Mouse (Mus musculus): ENCODE measurements around the gene Ankrd55. TPM values are rescaled to one million over a fixed set of nuclear protein-coding genes. Genes with fewer than 3 reads are reported as not detected.

Ankrd55 gene
- 9.2 and 10.9 TPM in 2 replicates for polyA plus RNA-seq (2014; fragmentation: Nextera tagmentation; extraction: Ambion mirVana)

DNA sequence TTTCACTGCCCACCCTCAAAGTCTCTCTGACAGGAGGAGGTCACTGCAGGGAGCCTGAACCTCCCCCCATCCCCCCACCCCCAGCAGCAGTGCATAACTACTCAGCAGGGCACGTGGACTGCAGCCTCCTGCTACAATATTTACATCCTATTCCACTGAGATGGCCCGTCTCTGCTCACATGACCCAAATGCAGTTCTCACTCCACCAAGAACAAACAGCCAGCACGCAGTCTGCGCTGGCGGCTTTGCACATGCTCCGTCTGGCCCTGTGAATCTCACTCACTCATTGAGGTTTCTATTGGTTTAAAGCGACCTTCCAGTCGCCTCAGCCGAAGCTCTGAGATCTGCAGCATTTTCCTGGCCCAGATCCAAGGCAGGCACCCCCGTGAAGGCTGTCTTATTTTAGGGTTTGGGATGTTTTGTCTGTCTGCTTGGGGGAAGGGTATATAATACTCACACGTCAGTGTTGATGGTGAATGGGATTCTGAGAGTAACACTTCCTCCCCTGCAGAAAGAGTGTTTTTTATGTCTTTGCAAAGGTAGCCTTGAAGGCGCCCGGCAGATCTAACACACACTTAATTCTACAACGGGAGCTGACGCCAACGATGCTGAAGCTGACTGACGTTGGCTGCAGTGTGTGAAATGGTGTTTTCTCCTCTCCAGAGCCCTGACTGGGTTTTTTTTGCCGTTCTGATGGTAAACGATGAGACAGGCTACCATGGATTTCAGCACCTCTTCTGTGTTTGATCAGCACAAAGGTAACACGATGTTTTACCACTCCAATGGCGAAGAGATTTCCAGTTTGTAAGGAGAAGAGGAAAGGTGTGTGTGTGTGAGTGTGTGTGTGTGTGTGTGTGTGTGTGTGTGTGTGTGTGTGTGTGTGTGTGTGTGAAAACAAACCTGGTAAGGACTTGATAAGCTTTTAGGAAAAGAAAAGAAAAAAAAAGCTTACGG is at the start of gene Ankrd55:
Gene Ankrd55, plus strand, starts transcription at position 227 of the 954 bp plus-strand sequence.
- Histone ChIP-seq H3K9me3 (ENCODE audit: control insufficient read depth, low read length) (no peaks in the 10 kb centered on the region), H3K27me3 (ENCODE audit: control insufficient read depth, insufficient read depth, low read length) (no peaks in the 10 kb centered on the region), H3K36me3 (replicated peaks; ENCODE audit: control insufficient read depth, insufficient read depth) (no peaks in the 10 kb centered on the region), H3K27ac (peak within 1 kb of the TSS; percentile 89), H3K4me1 (replicated peaks; ENCODE audit: control insufficient read depth, insufficient read depth, low read length) (peaks cover 19% of the 10 kb centered on the region), H3K4me3 (replicated peaks; ENCODE audit: low read length) (peak within 1 kb of the TSS; percentile 30), H3K9ac (peak within 1 kb of the TSS; percentile 61), H3K4me2 (replicated peaks) (peak within 1 kb of the TSS; percentile 54)
- DNase-seq (ENCODE audit: low spot score) (peak; percentile 82), ATAC-seq (ENCODE audit: low FRiP score) (peak; percentile 96)
- 24% methylated on average over 22 of the region's 22 CpGs for WGBS

DNA sequence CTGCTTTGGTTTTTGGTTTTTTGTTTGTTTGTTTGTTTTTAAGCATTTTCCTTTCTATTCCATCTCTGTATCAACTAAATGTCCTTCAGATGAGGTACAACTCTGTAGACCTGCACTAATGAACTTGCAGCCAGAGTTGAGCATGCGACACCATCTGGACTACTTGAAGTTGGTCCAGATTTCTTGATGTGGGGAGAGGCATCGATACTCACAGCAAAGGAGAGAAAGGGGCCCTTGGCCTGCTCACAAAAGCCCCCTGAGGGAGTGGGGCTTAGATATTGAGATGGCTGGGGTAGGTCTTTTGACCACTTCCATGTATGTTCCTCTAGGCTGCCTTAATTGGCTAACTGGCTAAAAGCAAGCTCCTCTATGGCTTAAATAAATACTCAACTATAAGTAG is 49.0 kb upstream of the Ankrd55 start:
- H3K27ac ChIP-seq, result no peak overlapping the region
- no peak overlapping the region for H3K9ac ChIP-seq
- no peaks in the 10 kb centered on the region for H3K36me3 ChIP-seq (replicated peaks; ENCODE audit: control insufficient read depth, insufficient read depth)
- ATAC-seq (ENCODE audit: low FRiP score) (no peak), DNase-seq (ENCODE audit: low spot score) (no peak)
- H3K27me3 ChIP-seq (ENCODE audit: control insufficient read depth, insufficient read depth, low read length), result peaks cover 14% of the 10 kb centered on the region; the same call in 1 of the 2 replicates
- no peak overlapping the region for H3K4me2 ChIP-seq (replicated peaks)
- H3K9me3 ChIP-seq (ENCODE audit: control insufficient read depth, low read length), result no peaks in the 10 kb centered on the region
- H3K4me1 ChIP-seq (replicated peaks; ENCODE audit: control insufficient read depth, insufficient read depth, low read length), result 0 out of 2 replicates have a peak, but pooled peaks cover 6% of the 10 kb centered on the region
- H3K4me3 ChIP-seq (replicated peaks; ENCODE audit: low read length), result no peak overlapping the region
- WGBS, result 88% methylated on average over 2 of the region's 2 CpGs

DNA sequence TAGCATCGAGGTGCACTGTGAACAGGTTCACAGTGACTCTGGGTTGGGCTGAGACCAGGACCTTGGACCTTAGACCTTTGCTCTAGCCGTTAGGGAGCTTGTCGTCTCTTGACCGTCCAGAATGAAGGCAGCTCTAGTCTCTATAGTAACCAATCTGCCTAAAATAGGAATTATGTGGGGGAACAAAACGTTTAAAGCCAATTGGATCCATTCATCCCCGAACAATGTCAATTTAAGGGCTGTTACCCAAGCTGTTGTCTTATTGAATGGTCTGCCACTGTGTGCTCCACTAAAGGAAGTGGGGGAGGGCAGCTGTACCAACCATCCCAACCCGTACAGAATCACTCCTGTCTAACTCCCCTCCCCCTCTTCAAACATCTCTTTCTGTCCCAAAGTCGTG is 46.8 kb upstream of the Ankrd55 start:
- DNase-seq (ENCODE audit: low spot score), result no peak

DNA sequence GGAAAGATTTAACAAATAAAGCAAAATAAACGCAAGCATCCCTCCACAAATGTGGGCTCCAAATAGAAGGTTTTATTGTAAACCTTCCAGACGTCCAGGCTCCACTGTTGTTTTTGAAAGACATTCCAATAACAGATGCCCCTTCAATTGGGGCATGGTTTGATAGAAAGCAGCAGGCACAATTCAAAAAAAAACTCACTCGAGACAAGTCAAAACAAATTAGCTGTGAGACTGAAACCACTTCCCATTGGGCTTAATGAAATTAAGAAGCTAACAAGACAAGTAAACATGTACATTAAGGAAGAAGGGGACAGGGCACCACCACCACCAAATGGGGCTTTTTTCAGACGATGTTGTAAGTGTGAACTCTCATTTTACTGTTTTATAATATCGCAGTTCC is 43.1 kb upstream of the Ankrd55 start:
- H3K9ac ChIP-seq, result no peak overlapping the region
- DNase-seq (ENCODE audit: low spot score), result no peak

More for the DNA sequence above, 46.8 kb upstream of the Ankrd55 start:
- Histone ChIP-seq H3K9ac (no peak overlapping the region), H3K27me3 (ENCODE audit: control insufficient read depth, insufficient read depth, low read length) (peaks cover 14% of the 10 kb centered on the region; the same call in 1 of the 2 replicates), H3K4me2 (replicated peaks) (no peak overlapping the region), H3K9me3 (ENCODE audit: control insufficient read depth, low read length) (peaks cover 8% of the 10 kb centered on the region; the same call in 1 of the 2 replicates), H3K36me3 (replicated peaks; ENCODE audit: control insufficient read depth, insufficient read depth) (no peaks in the 10 kb centered on the region), H3K4me3 (replicated peaks; ENCODE audit: low read length) (no peak overlapping the region), H3K4me1 (replicated peaks; ENCODE audit: control insufficient read depth, insufficient read depth, low read length) (0 out of 2 replicates have a peak, but pooled peaks cover 6% of the 10 kb centered on the region), H3K27ac (no peak overlapping the region)
- ATAC-seq (ENCODE audit: low FRiP score), result no peak
- WGBS, result 5% methylated on average over 8 of the region's 8 CpGs

DNA sequence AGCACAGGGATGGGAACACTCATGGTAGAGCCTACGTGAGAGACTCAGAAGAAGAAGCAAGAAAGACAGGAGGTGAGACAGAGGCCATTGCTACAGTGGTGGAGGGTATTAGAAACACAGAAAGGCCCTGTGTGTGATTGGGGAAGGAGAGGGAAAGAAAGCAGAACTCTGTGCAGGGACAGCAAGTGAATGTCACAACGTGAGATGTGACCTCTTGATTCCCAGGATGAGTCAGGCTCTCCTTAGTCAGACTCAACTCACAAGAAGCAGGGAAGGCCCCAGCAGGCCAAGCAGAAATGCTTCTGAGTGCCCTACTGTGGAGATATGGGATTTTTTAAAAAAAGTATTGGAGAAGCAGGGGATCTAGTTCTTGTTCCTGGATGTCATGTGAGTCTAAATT is 36.8 kb upstream of the Ankrd55 start:
- DNase-seq (ENCODE audit: low spot score) (no peak), ATAC-seq (ENCODE audit: low FRiP score) (no peak)
- H3K27ac ChIP-seq, result no peak overlapping the region
- H3K4me1 ChIP-seq (replicated peaks; ENCODE audit: control insufficient read depth, insufficient read depth, low read length), result no peaks in the 10 kb centered on the region
- H3K4me3 ChIP-seq (replicated peaks; ENCODE audit: low read length), result no peak overlapping the region
- peaks cover 19% of the 10 kb centered on the region for H3K9me3 ChIP-seq (ENCODE audit: control insufficient read depth, low read length)
- H3K27me3 ChIP-seq (ENCODE audit: control insufficient read depth, insufficient read depth, low read length), result no peaks in the 10 kb centered on the region
- 83% methylated on average over 2 of the region's 2 CpGs for WGBS
- H3K9ac ChIP-seq, result no peak overlapping the region
- H3K36me3 ChIP-seq (replicated peaks; ENCODE audit: control insufficient read depth, insufficient read depth), result no peaks in the 10 kb centered on the region
- no peak overlapping the region for H3K4me2 ChIP-seq (replicated peaks)

More for the DNA sequence above, 43.1 kb upstream of the Ankrd55 start:
- no peak for ATAC-seq (ENCODE audit: low FRiP score)
- WGBS, result 75% methylated on average over 5 of the region's 5 CpGs
- Histone ChIP-seq H3K4me1 (replicated peaks; ENCODE audit: control insufficient read depth, insufficient read depth, low read length) (0 out of 2 replicates have a peak, but pooled peaks cover 6% of the 10 kb centered on the region), H3K27me3 (ENCODE audit: control insufficient read depth, insufficient read depth, low read length) (0 out of 2 replicates have a peak, but pooled peaks cover 5% of the 10 kb centered on the region), H3K27ac (no peak overlapping the region), H3K9me3 (ENCODE audit: control insufficient read depth, low read length) (peaks cover 27% of the 10 kb centered on the region), H3K36me3 (replicated peaks; ENCODE audit: control insufficient read depth, insufficient read depth) (no peaks in the 10 kb centered on the region), H3K4me2 (replicated peaks) (no peak overlapping the region), H3K4me3 (replicated peaks; ENCODE audit: low read length) (no peak overlapping the region)

DNA sequence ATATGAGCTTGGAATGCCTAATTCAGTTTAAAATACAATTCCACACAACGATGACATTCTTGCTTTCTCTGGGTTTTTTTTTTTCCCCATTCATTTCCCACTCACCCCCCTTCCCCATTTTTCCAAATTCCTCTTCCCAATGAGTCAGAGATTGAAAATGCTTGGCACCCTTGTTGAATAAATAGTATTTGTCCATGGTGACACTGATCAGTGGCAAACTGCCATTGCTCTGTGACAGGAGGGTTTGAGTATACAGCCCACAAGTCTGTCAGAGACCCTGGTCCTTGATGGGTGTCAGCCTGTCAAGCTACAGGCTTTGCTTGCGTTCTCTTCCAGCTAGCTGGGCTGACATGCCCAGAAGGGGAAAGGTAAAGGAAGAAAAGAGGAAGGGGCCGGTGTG is 36.2 kb upstream of the Ankrd55 start:
- Histone ChIP-seq H3K9me3 (ENCODE audit: control insufficient read depth, low read length) (peaks cover 15% of the 10 kb centered on the region), H3K27ac (no peak overlapping the region), H3K36me3 (replicated peaks; ENCODE audit: control insufficient read depth, insufficient read depth) (no peaks in the 10 kb centered on the region), H3K4me1 (replicated peaks; ENCODE audit: control insufficient read depth, insufficient read depth, low read length) (no peaks in the 10 kb centered on the region), H3K4me3 (replicated peaks; ENCODE audit: low read length) (no peak overlapping the region), H3K27me3 (ENCODE audit: control insufficient read depth, insufficient read depth, low read length) (no peaks in the 10 kb centered on the region), H3K9ac (no peak overlapping the region), H3K4me2 (replicated peaks) (no peak overlapping the region)
- ATAC-seq (ENCODE audit: low FRiP score) (no peak), DNase-seq (ENCODE audit: low spot score) (no peak)
- 92% methylated on average over 3 of the region's 3 CpGs for WGBS

DNA sequence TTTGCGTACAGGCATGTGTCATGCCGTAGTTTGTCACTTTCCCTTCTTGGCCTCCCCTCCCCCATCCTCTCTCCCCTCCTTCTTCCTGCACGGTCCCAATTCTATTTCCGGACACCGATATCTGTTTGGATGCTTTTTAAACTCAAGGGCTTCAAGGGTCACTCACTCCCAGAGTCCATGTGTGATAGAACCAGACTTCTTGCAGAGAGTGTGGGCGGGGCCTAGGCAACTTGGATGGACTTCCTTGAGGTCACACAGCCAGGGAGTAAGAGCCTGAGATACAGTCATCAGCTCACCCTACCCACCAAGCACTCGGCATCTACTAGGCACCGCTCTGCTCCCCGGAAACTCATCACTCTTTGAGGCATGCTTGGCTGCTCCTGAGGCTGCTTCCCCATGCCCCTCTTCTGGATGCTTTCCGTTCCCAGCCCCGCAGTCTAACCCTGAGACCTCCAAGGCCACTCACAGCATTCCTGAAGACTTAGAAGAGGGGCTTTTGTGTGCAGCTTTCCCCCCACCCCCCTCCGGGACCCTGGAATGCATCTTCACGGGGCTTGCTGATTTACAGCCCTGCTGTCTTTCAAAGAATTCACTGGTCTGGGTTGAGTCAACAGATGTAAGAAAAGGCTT is 35.1 kb upstream of the Ankrd55 start:
- Histone ChIP-seq H3K27ac (no peak overlapping the region), H3K4me3 (replicated peaks; ENCODE audit: low read length) (no peak overlapping the region), H3K36me3 (replicated peaks; ENCODE audit: control insufficient read depth, insufficient read depth) (no peaks in the 10 kb centered on the region), H3K27me3 (ENCODE audit: control insufficient read depth, insufficient read depth, low read length) (no peaks in the 10 kb centered on the region), H3K9ac (no peak overlapping the region), H3K9me3 (ENCODE audit: control insufficient read depth, low read length) (peaks cover 15% of the 10 kb centered on the region), H3K4me2 (replicated peaks) (no peak overlapping the region), H3K4me1 (replicated peaks; ENCODE audit: control insufficient read depth, insufficient read depth, low read length) (no peaks in the 10 kb centered on the region)
- ATAC-seq (ENCODE audit: low FRiP score) (no peak), DNase-seq (ENCODE audit: low spot score) (no peak)
- 37% methylated on average over 13 of the region's 13 CpGs for WGBS

DNA sequence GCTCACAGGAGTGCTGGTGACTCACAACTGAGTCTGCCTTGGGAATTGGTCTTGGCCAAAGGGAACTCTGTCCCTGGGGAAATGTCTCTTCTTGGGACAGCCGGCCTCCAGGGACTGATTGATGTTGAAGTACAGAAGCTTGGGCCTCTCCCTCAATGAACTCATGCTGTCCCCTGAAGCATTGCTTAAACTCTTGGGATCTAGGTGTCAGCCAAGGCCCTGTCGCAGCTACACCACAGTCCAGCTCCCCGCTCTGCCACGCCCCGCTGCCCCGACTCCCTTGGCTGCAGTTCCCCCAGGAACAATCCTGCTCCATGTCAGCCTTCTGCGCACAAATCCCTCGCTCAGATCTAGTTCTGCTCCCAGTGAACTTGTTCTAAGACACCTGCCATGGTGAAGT is 34.1 kb upstream of the Ankrd55 start:
- ATAC-seq (ENCODE audit: low FRiP score), result no peak
- Histone ChIP-seq H3K27me3 (ENCODE audit: control insufficient read depth, insufficient read depth, low read length) (no peaks in the 10 kb centered on the region), H3K9ac (no peak overlapping the region), H3K4me2 (replicated peaks) (no peak overlapping the region), H3K36me3 (replicated peaks; ENCODE audit: control insufficient read depth, insufficient read depth) (no peaks in the 10 kb centered on the region), H3K9me3 (ENCODE audit: control insufficient read depth, low read length) (peaks cover 8% of the 10 kb centered on the region), H3K27ac (no peak overlapping the region), H3K4me1 (replicated peaks; ENCODE audit: control insufficient read depth, insufficient read depth, low read length) (no peaks in the 10 kb centered on the region), H3K4me3 (replicated peaks; ENCODE audit: low read length) (no peak overlapping the region)
- DNase-seq (ENCODE audit: low spot score), result no peak
- 85% methylated on average over 8 of the region's 8 CpGs for WGBS

DNA sequence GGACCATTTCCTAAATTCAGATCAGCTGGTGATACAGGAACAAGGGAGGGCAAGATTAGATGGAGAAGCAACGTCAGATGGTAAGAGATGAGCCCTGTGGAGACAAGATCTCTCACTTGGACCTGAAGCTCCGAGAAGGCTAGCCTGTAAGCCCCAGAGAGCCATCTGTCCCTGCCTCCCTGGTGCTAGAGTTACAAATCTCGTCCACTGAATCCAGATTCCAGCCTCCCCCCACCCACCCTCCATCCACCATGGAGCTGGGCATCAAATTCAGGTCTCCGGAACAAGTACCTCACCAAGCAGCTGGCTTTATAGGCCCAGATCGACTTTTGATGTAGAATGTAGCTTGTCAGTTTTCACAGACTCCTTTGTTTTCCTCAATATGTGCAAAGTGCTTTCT is 32.4 kb upstream of the Ankrd55 start:
- no peak for DNase-seq (ENCODE audit: low spot score)
- Histone ChIP-seq H3K36me3 (replicated peaks; ENCODE audit: control insufficient read depth, insufficient read depth) (no peaks in the 10 kb centered on the region), H3K27ac (no peak overlapping the region), H3K9ac (no peak overlapping the region), H3K27me3 (ENCODE audit: control insufficient read depth, insufficient read depth, low read length) (no peaks in the 10 kb centered on the region), H3K4me1 (replicated peaks; ENCODE audit: control insufficient read depth, insufficient read depth, low read length) (no peaks in the 10 kb centered on the region), H3K4me2 (replicated peaks) (no peak overlapping the region), H3K9me3 (ENCODE audit: control insufficient read depth, low read length) (no peaks in the 10 kb centered on the region), H3K4me3 (replicated peaks; ENCODE audit: low read length) (no peak overlapping the region)
- no peak for ATAC-seq (ENCODE audit: low FRiP score)
- 71% methylated on average over 5 of the region's 5 CpGs for WGBS
